Mouse (Mus musculus) heart, embryonic 11.5 days (tissue): Measurements from ENCODE around the gene Sbf1. TPM values are rescaled to one million over a fixed set of nuclear protein-coding genes. Genes with fewer than 3 reads are reported as not detected.

Experiments used
- ATAC-seq: fragments of 200-750 bp; cut with Nextera tagmentation; replicated peaks from 2 replicates; pipeline ENCODE4 v1.8.0; 2017; ENCODE audit warnings: moderate library complexity; ENCODE audit not compliant: insufficient number of reproducible peaks, low FRiP score, low TSS enrichment
- H3K27ac ChIP-seq: fragments of 300-500 bp; sonication (generic); 2 replicates; pipeline ENCODE4 v1.5.1; 2014; ENCODE audit warnings: mild to moderate bottlenecking, low read depth, low read length
- H3K27me3 ChIP-seq: fragments of 300-500 bp; sonication (generic); 2 replicates; pipeline ENCODE4 v1.6.1; 2014; ENCODE audit warnings: mild to moderate bottlenecking, low read length, mixed read lengths; ENCODE audit not compliant: control insufficient read depth, insufficient read depth
- H3K36me3 ChIP-seq: fragments of 300-500 bp; sonication (generic); 2 replicates; pipeline ENCODE4 v1.6.1; 2014; ENCODE audit warnings: mild to moderate bottlenecking, low read length, moderate library complexity, mixed read lengths; ENCODE audit not compliant: control insufficient read depth, insufficient read depth
- H3K4me1 ChIP-seq: fragments of 300-500 bp; sonication (generic); 2 replicates; pipeline ENCODE4 v1.6.1; 2014; ENCODE audit warnings: low read length; ENCODE audit not compliant: control insufficient read depth, insufficient read depth
- H3K4me2 ChIP-seq: fragments of 300-500 bp; sonication (generic); 2 replicates; pipeline ENCODE4 v1.6.1; 2014; ENCODE audit warnings: mild to moderate bottlenecking, moderate library complexity
- H3K4me3 ChIP-seq: fragments of 300-500 bp; sonication (generic); 2 replicates; pipeline ENCODE4 v1.5.1; 2014; ENCODE audit warnings: low read depth, low read length
- H3K9ac ChIP-seq: fragments of 300-500 bp; sonication (generic); 2 replicates; pipeline ENCODE4 v1.6.1; 2014; ENCODE audit warnings: mild to moderate bottlenecking, low read depth, low read length, moderate library complexity
- H3K9me3 ChIP-seq: fragments of 300-500 bp; sonication (generic); replicated peaks from 2 replicates; pipeline ENCODE4 v1.6.1; 2016; ENCODE audit warnings: low read length; ENCODE audit not compliant: control insufficient read depth
- WGBS: fragments of 180-500 bp; shearing (Covaris S2); extraction: QIAGEN DNeasy Blood & Tissue Kit; methylation state at CpG from one replicate; pipeline ENCODE4 v1.1.7; 2014; ENCODE audit not compliant: insufficient replicate concordance; 5-methylcytosine and 5-hydroxymethylcytosine counted together
- polyA plus RNA-seq: library from polyadenylated mRNA; unstranded; fragments of >200 nt; fragmentation: Nextera tagmentation; extraction: Ambion mirVana; gene quantifications from 2 replicates; pipeline ENCODE4 v1.2.1, GENCODE M21; 2014

The Sbf1 gene
- polyA plus RNA-seq, 1 experiment from 2014 or later: 50.8 TPM

DNA sequence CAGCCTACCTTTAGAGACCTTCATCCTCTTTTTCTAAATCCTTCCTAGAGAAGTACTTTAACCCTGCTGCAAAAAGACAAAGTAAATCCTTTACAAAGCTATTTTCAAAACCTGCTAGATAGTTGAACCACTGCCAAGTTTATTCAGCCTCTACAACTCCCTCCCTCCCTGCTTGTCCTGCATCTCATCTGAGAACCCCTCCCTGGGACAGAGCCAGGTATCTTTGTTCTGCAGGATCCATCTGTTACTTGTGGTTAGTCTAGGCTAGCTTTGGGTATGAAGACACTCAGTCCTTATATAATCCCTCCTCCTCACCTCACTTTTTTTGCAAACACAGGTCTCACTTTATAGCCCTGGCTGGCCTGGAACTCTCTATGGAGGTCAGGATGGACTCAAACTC is 30.1 kb downstream of the Sbf1 start:
- no peak overlapping the region for H3K4me2 ChIP-seq

GRCm38 (mm10) chr15:89284094-89284493 is 31.0 kb downstream of the Sbf1 start:
- H3K4me3 ChIP-seq: no peak overlapping the region
- peaks cover 24% of the 10 kb centered on the region for H3K36me3 ChIP-seq
- no peak overlapping the region for H3K4me2 ChIP-seq
- WGBS: 79% methylated on average over 2 of the region's 2 CpGs
- H3K27me3 ChIP-seq: no peaks in the 10 kb centered on the region
- no peaks in the 10 kb centered on the region for H3K4me1 ChIP-seq
- H3K9ac ChIP-seq: no peak overlapping the region
- H3K9me3 ChIP-seq: no peaks in the 10 kb centered on the region
- no peak for ATAC-seq
- no peak overlapping the region for H3K27ac ChIP-seq

More for the DNA sequence above, 30.1 kb downstream of the Sbf1 start:
- Histone ChIP-seq H3K27me3 (no peaks in the 10 kb centered on the region), H3K9me3 (no peaks in the 10 kb centered on the region), H3K27ac (no peak overlapping the region), H3K4me1 (no peaks in the 10 kb centered on the region), H3K36me3 (peaks cover 29% of the 10 kb centered on the region), H3K4me3 (no peak overlapping the region), H3K9ac (no peak overlapping the region)
- no peak for ATAC-seq

- no peaks in the 10 kb centered on the region for H3K4me1 ChIP-seq
- no peak overlapping the region for H3K9ac ChIP-seq
- H3K27ac ChIP-seq: no peak overlapping the region
- no peaks in the 10 kb centered on the region for H3K27me3 ChIP-seq
- no peak overlapping the region for H3K4me3 ChIP-seq
- WGBS: 80% methylated on average over 6 of the region's 6 CpGs
- no peak for ATAC-seq
- peaks cover 16% of the 10 kb centered on the region for H3K36me3 ChIP-seq
- no peak overlapping the region for H3K4me2 ChIP-seq
- no peaks in the 10 kb centered on the region for H3K9me3 ChIP-seq
Measured at GRCm38 (mm10) chr15:89282546-89282945, 32.6 kb downstream of the Sbf1 start.

DNA sequence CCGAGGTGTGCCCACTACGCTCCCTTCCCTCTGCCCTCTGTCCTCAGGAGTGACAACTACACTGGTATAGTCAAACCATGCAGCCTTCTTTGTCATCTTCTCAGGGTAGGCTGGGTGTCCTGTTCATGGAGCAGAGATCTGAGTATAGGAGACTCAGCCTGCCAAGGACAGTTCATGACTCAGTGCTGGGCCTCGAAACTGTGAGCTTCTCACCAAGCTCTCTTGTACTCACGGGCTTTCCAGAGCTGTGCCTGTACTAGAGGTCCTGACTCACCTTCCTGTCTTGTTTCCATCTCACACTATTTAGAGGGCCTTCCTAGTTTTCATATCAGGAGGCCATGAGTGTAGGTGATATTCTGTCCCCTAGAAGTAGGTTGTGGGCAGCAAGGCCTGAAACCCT is 37.7 kb downstream of the Sbf1 start:
- Histone ChIP-seq H3K9me3 (no peaks in the 10 kb centered on the region), H3K27me3 (no peaks in the 10 kb centered on the region), H3K36me3 (peaks cover 14% of the 10 kb centered on the region), H3K4me2 (no peak overlapping the region), H3K4me3 (no peak overlapping the region), H3K27ac (no peak overlapping the region), H3K9ac (no peak overlapping the region), H3K4me1 (no peaks in the 10 kb centered on the region)
- 87% methylated on average over 4 of the region's 4 CpGs for WGBS
- no peak for ATAC-seq

DNA sequence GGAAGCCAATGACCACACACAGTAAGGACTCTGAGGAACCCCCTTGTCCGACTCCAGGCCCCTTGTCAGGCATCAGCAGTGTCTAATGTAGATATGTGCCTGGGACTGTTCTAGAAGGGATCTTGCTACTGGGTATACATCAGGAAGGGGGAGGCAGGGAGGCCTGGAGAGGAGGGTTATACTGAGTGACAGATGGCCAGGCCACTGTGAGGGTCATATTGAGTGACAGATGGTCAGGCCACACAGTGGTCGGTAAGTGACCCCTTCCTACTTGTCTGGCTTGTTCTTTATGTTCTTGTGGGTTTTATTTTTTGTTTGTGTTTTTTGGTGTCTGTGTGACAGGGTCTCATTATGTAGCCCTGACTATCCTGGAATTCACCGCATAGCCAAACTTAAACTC is 39.6 kb downstream of the Sbf1 start:
- ATAC-seq: no peak
- WGBS: 85% methylated on average over 3 of the region's 3 CpGs
- no peaks in the 10 kb centered on the region for H3K27me3 ChIP-seq
- H3K36me3 ChIP-seq: peaks cover 10% of the 10 kb centered on the region
- H3K9ac ChIP-seq: no peak overlapping the region
- no peaks in the 10 kb centered on the region for H3K9me3 ChIP-seq
- H3K4me1 ChIP-seq: no peaks in the 10 kb centered on the region
- H3K4me2 ChIP-seq: no peak overlapping the region
- no peak overlapping the region for H3K27ac ChIP-seq
- H3K4me3 ChIP-seq: no peak overlapping the region

DNA sequence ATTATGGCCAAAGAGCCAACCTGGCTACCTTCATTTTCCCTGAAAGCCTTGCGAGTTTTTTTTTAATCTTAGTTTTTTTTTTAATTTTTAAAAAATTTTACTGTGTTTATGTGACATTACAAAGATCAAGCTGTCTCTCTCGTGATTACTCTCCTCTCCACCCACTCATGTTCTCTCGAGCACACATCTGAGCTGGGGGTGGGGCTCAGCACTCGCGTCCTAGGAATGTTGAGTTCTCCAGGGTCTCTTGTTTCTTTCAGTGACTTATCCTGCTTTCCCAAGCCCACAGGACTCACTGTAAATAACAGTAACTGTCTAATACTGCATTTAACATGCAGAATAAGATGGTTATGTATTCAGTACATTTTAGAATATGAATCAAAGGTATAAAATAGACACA is 50.6 kb downstream of the Sbf1 start:
- H3K27me3 ChIP-seq: no peaks in the 10 kb centered on the region
- no peaks in the 10 kb centered on the region for H3K4me1 ChIP-seq
- ATAC-seq: no peak
- no peak overlapping the region for H3K4me3 ChIP-seq
- WGBS: 66% methylated on average over 5 of the region's 5 CpGs
- H3K4me2 ChIP-seq: no peak overlapping the region
- H3K36me3 ChIP-seq: peaks cover 3% of the 10 kb centered on the region
- H3K9ac ChIP-seq: no peak overlapping the region
- no peak overlapping the region for H3K27ac ChIP-seq
- no peaks in the 10 kb centered on the region for H3K9me3 ChIP-seq

DNA sequence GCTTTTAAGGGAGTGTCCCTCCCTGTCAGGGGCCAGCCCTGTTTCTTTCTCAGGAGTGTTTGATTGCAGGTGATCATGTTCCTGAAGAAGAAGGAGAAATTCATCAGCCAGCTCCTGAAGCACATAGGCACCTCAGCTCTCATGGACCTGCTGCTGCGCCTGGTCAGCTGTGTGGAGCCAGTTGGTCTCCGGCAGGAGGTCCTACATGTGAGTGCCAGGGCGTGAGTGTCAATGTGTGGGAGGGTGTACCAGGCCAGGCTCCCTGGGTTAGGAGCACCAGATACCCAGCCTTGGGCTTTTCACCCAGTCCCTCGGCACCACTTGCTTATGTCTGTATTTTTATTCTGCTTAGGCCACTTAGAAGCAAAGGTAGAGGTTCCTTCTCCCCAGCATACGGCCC is 56.1 kb downstream of the Sbf1 start:
- H3K9ac ChIP-seq: no peak overlapping the region
- H3K4me2 ChIP-seq: no peak overlapping the region
- no peaks in the 10 kb centered on the region for H3K4me1 ChIP-seq
- ATAC-seq: no peak
- H3K27me3 ChIP-seq: no peaks in the 10 kb centered on the region
- 88% methylated on average over 5 of the region's 5 CpGs for WGBS
- H3K4me3 ChIP-seq: no peak overlapping the region
- H3K9me3 ChIP-seq: no peaks in the 10 kb centered on the region
- H3K36me3 ChIP-seq: peaks cover 3% of the 10 kb centered on the region
- no peak overlapping the region for H3K27ac ChIP-seq

DNA sequence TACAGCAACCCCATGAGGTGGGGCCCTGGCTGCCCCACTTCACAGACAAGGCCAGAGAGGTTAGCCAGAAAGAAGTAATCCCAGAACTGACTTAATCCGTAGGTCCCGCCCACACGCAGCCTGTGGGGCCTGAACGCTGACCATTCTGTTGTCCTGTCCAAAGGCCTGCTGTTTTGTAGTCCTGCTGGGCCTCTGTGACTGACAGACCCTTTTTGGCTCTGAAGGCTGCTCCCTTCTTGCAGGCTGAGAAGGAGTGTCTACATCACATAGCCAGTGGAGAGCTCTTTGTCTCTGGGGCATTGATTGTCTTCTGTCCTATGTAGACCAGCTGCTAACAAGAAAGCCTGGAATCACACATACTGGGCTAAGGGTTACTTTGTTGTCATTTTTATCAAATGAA is 59.8 kb downstream of the Sbf1 start:
- Histone ChIP-seq H3K27me3 (no peaks in the 10 kb centered on the region), H3K9ac (no peak overlapping the region), H3K9me3 (no peaks in the 10 kb centered on the region), H3K4me3 (no peak overlapping the region), H3K36me3 (0 out of 2 replicates have a peak, but pooled peaks cover 3% of the 10 kb centered on the region), H3K4me2 (no peak overlapping the region), H3K27ac (no peak overlapping the region), H3K4me1 (no peaks in the 10 kb centered on the region)
- no peak for ATAC-seq
- WGBS: 80% methylated on average over 4 of the region's 4 CpGs

DNA sequence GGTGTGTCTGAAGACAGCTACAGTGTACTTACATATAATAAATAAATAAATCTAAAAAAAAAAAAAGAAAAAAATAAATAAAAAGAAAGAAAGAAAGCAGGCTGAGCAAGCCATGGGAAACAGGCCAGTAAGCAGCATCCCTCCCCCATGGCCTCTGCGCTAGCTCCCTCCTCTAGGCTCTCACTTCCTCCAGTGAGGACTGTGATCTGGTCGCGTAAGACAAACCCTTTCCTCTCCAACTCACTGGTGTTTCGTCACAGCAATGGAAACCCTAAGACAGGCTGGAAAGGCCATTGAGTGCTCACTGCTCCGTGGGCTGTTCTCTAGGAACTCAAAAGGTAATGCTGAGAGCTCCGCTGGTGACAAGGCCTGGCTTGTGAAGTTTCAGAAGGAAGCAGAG is 66.0 kb downstream of the Sbf1 start:
- 0 out of 2 replicates have a peak, but pooled peaks cover 5% of the 10 kb centered on the region for H3K36me3 ChIP-seq
- WGBS: 86% methylated on average over 6 of the region's 6 CpGs

More for the DNA sequence above, 66.0 kb downstream of the Sbf1 start:
- Histone ChIP-seq H3K4me1 (no peaks in the 10 kb centered on the region), H3K4me3 (no peak overlapping the region), H3K27ac (no peak overlapping the region), H3K27me3 (no peaks in the 10 kb centered on the region), H3K4me2 (no peak overlapping the region), H3K9me3 (no peaks in the 10 kb centered on the region), H3K9ac (no peak overlapping the region)
- no peak for ATAC-seq
